In genomic region chr5:23419616-23420170, GRCm38 (mm10) we compare ENCODE assay signal across 9 mouse cellular contexts. TPM values are rescaled to one million over a fixed set of nuclear protein-coding genes. Genes with fewer than 3 reads are reported as not detected.
DNase-seq lines count a peak whose midpoint lies in the region; ATAC-seq and TF ChIP-seq lines count a peak whose summit lies in the region.
"Had no signal": no experiment of that assay in that cellular context is flagged by ENCODE, and none has a peak within 500 bp of the region (broad histone marks: within the 10 kb centered on the region; RNA-seq: fewer than 3 reads in every experiment).

No protein-coding gene starts in this region.

- no peaks in the 10 kb centered on the region for H3K27me3 ChIP-seq in heart, embryonic 12.5 days (replicated peaks)
- H3K27me3 ChIP-seq in MEL (ENCODE audit: control insufficient read depth in 1 of 2, insufficient read depth in 2 of 2, low read length in 2 of 2): no peaks in the 10 kb centered on the region
- H3K27me3 ChIP-seq in hindbrain, embryonic 14.5 days (ENCODE audit: control insufficient read depth, insufficient read depth, low read length): no peaks in the 10 kb centered on the region
- no peaks in the 10 kb centered on the region for H3K27me3 ChIP-seq in midbrain, embryonic 12.5 days

- no peaks in the 10 kb centered on the region for H3K9me3 ChIP-seq in heart, embryonic 12.5 days (replicated peaks)
- H3K9me3 ChIP-seq in MEL (replicated peaks; ENCODE audit: insufficient read depth, low read length): no peaks in the 10 kb centered on the region
- H3K9me3 ChIP-seq in hindbrain, embryonic 14.5 days (ENCODE audit: control insufficient read depth, low read length): no peaks in the 10 kb centered on the region
- no peaks in the 10 kb centered on the region for H3K9me3 ChIP-seq in midbrain, embryonic 12.5 days

- H3K4me1 ChIP-seq in heart, embryonic 12.5 days (replicated peaks): peaks cover 59% of the 10 kb centered on the region
- H3K4me1 ChIP-seq in MEL (ENCODE audit: control insufficient read depth in 1 of 2, insufficient read depth in 2 of 2, low read length in 2 of 2): peaks cover 5 to 10% of the 10 kb centered on the region in 2 experiments; a peak in 3 of 4 replicates
- peaks cover 46% of the 10 kb centered on the region for H3K4me1 ChIP-seq in hindbrain, embryonic 14.5 days (replicated peaks; ENCODE audit: control insufficient read depth, insufficient read depth, low read length)
- H3K4me1 ChIP-seq in midbrain, embryonic 12.5 days: peaks cover 58% of the 10 kb centered on the region

- no peak for TF ChIP-seq POLR2A in MEL (IDR thresholded peaks at IDR 0.05; ENCODE audit: control insufficient read depth in 1 of 2, insufficient read depth in 1 of 2, low read depth in 1 of 2, low read length in 2 of 2, poor library complexity in 1 of 2)

- peaks cover 13% of the 10 kb centered on the region for H3K79me2 ChIP-seq in MEL (ENCODE audit: control insufficient read depth, insufficient read depth, low read length, poor library complexity)

- ATAC-seq in heart, embryonic 12.5 days (ENCODE audit: insufficient number of reproducible peaks, low FRiP score): no peak
- no peak for ATAC-seq in hindbrain, embryonic 14.5 days (ENCODE audit: low FRiP score)
- ATAC-seq in midbrain, embryonic 12.5 days (ENCODE audit: low FRiP score, low read depth): no peak

- peak overlapping the region; percentile 79 for H3K9ac ChIP-seq in heart, embryonic 12.5 days
- no peak overlapping the region for H3K9ac ChIP-seq in MEL (ENCODE audit: control insufficient read depth, low read depth, low read length, poor library complexity, severe bottlenecking)
- peak overlapping the region; percentile 73 for H3K9ac ChIP-seq in hindbrain, embryonic 14.5 days
- no peak overlapping the region for H3K9ac ChIP-seq in midbrain, embryonic 12.5 days (replicated peaks)

- no peak for TF ChIP-seq RAD21 in MEL (IDR thresholded peaks at IDR 0.05; ENCODE audit: low read depth, low read length)

- DNase-seq in heart, postnatal 10 days: no peak
- DNase-seq in MEL (ENCODE audit: low read depth, low spot score): no peak
- no peak for DNase-seq in hindbrain, embryonic 14.5 days (ENCODE audit: low spot score)
- no peak for DNase-seq in urinary bladder, postnatal 4 days (ENCODE audit: low spot score in 2 of 2)
- DNase-seq in cerebellum, postnatal 10 days: no peak
- DNase-seq in adrenal gland, postnatal 25 days: no peak
- DNase-seq: left cerebral cortex, postnatal 4 days had no signal

- H3K4me3 ChIP-seq in heart, embryonic 12.5 days: peak overlapping the region; percentile 64; the same call in 1 of the 2 replicates
- no peak overlapping the region for H3K4me3 ChIP-seq in MEL (ENCODE audit: control insufficient read depth in 1 of 2, insufficient read depth in 1 of 2, low read depth in 2 of 2, low read length in 2 of 2)
- no peak overlapping the region for H3K4me3 ChIP-seq in hindbrain, embryonic 14.5 days (replicated peaks; ENCODE audit: low read length)
- peak overlapping the region; percentile 50; the same call in 1 of the 2 replicates for H3K4me3 ChIP-seq in midbrain, embryonic 12.5 days

- no peak for TF ChIP-seq CTCF in MEL (IDR thresholded peaks at IDR 0.05 in 2 of 3, conservative IDR thresholded peaks at IDR 0.05 in 1 of 3; ENCODE audit: control insufficient read depth in 1 of 3, insufficient read depth in 1 of 3, low read depth in 2 of 3, low read length in 3 of 3, poor library complexity in 1 of 3, severe bottlenecking in 1 of 3)

- H3K4me2 ChIP-seq in heart, embryonic 12.5 days: peak overlapping the region; percentile 92
- peak overlapping the region; percentile 59 for H3K4me2 ChIP-seq in hindbrain, embryonic 14.5 days (replicated peaks)
- peak overlapping the region; percentile 68 for H3K4me2 ChIP-seq in midbrain, embryonic 12.5 days (replicated peaks)

- 36% methylated on average over 7 of the region's 7 CpGs for WGBS in heart, embryonic 12.5 days
- WGBS in hindbrain, embryonic 14.5 days: 37% methylated on average over 7 of the region's 7 CpGs
- 31% methylated on average over 7 of the region's 7 CpGs for WGBS in midbrain, embryonic 12.5 days

- intact Hi-C loops in heart, postnatal 10 days (cut with DNase I): loop anchor here (1.0 to 10.0 kb wide), 3 partner anchors 9 to 235 kb away; no protein-coding TSS in a partner anchor

- H3K27ac ChIP-seq in heart, embryonic 12.5 days (ENCODE audit: poor library complexity, severe bottlenecking): peak overlapping the region; percentile 90
- no peak overlapping the region for H3K27ac ChIP-seq in MEL (ENCODE audit: control insufficient read depth, low read depth, low read length)
- peak overlapping the region; percentile 95 for H3K27ac ChIP-seq in hindbrain, embryonic 14.5 days
- peak overlapping the region; percentile 94 for H3K27ac ChIP-seq in midbrain, embryonic 12.5 days (replicated peaks)

- peaks cover 15% of the 10 kb centered on the region for H3K36me3 ChIP-seq in heart, embryonic 12.5 days
- H3K36me3 ChIP-seq in MEL (ENCODE audit: control insufficient read depth in 1 of 2, insufficient read depth in 2 of 2, low read length in 2 of 2): peaks cover 10 to 22% of the 10 kb centered on the region in 2 experiments
- H3K36me3 ChIP-seq in hindbrain, embryonic 14.5 days (replicated peaks; ENCODE audit: control insufficient read depth, insufficient read depth): peaks cover 22% of the 10 kb centered on the region
- peaks cover 21% of the 10 kb centered on the region for H3K36me3 ChIP-seq in midbrain, embryonic 12.5 days

- no peak for TF ChIP-seq EP300 in MEL (IDR thresholded peaks at IDR 0.05; ENCODE audit: low read depth in 1 of 2, low read length in 2 of 2)

TF ChIP-seq in MEL, 35 proteins besides CTCF, POLR2A, EP300 and RAD21:
- TF ChIP-seq CHD1 (IDR thresholded peaks at IDR 0.05; ENCODE audit: low read depth, low read length): no peak
- TF ChIP-seq MAFK (IDR thresholded peaks at IDR 0.05; ENCODE audit: borderline replicate concordance, low read depth, low read length): no peak
- no peak for TF ChIP-seq ETS1 (IDR thresholded peaks at IDR 0.05; ENCODE audit: low read depth, low read length)
- no peak for TF ChIP-seq GATA1 (IDR thresholded peaks at IDR 0.05; ENCODE audit: low read depth, low read length)
- TF ChIP-seq ZC3H11A (IDR thresholded peaks at IDR 0.05; ENCODE audit: low read depth, low read length): no peak
- TF ChIP-seq BHLHE40 (IDR thresholded peaks at IDR 0.05; ENCODE audit: borderline replicate concordance, low read depth, low read length): no peak
- no peak for TF ChIP-seq USF1 (IDR thresholded peaks at IDR 0.05; ENCODE audit: low read depth, low read length)
- TF ChIP-seq POLR2AphosphoS5 (IDR thresholded peaks at IDR 0.05; ENCODE audit: borderline replicate concordance, low read depth, low read length): no peak
- TF ChIP-seq MAX (IDR thresholded peaks at IDR 0.05; ENCODE audit: low read length): no peak
- TF ChIP-seq NELFE (IDR thresholded peaks at IDR 0.05; ENCODE audit: low read depth, low read length): 0 out of 2 replicates have a peak, but pooled peaks have one; percentile 24
- TF ChIP-seq ZMIZ1 (IDR thresholded peaks at IDR 0.05; ENCODE audit: low read depth, low read length): peak; percentile 62
- no peak for TF ChIP-seq UBTF (IDR thresholded peaks at IDR 0.05; ENCODE audit: borderline replicate concordance, insufficient read depth, low read depth, low read length)
- TF ChIP-seq POLR2AphosphoS2 (IDR thresholded peaks at IDR 0.05; ENCODE audit: low read length): peak; percentile 60; the same call in 1 of the 2 replicates
- TF ChIP-seq CHD2 (IDR thresholded peaks at IDR 0.05; ENCODE audit: low read length): no peak; the same call in none of the 2 replicates

RNA-seq across cellular contexts. Expression of gene Kmt2e, which starts 14.5 kb away (rescaled TPM):
- 69.2 and 73.6 TPM in 2 replicates for polyA plus RNA-seq in heart, embryonic 12.5 days (2016; fragmentation: Nextera tagmentation; extraction: Ambion mirVana)
- total RNA-seq in heart, postnatal 10 days (2021): 10 to 100 TPM; 57.9 to 66.5 TPM
- 16.2 and 21.5 TPM in 2 replicates for total RNA-seq in MEL (2012; rRNA removed)
- polyA plus RNA-seq in MEL (2012; ENCODE audit: insufficient read depth in 1 of 2, insufficient read length in 2 of 2, low read depth in 1 of 2, low replicate concordance in 2 of 2, missing spikeins in 1 of 2): 10 to 100 TPM; 29.3 to 75.6 TPM
- 118 and 128 TPM in 2 replicates for polyA plus RNA-seq in hindbrain, embryonic 14.5 days (2014; fragmentation: Nextera tagmentation; extraction: Ambion mirVana)
- polyA plus RNA-seq in midbrain, embryonic 12.5 days (2016; fragmentation: Nextera tagmentation; extraction: Ambion mirVana): 143 and 144 TPM in 2 replicates
- 77.2 and 90.2 TPM in 2 replicates for total RNA-seq in adrenal gland, postnatal 25 days (2021)

Comparison
In these comparisons a context has a peak if more than half of its experiments do, and no peak if none do; other contexts are left out.
1. H3K4me3 ChIP-seq: peak in heart, embryonic 12.5 days (single experiment) and midbrain, embryonic 12.5 days (single experiment); none in MEL (0 of 2) and hindbrain, embryonic 14.5 days (single experiment).
2. H3K9ac ChIP-seq: peak in heart, embryonic 12.5 days (single experiment) and hindbrain, embryonic 14.5 days (single experiment); none in MEL (single experiment) and midbrain, embryonic 12.5 days (single experiment).
3. Peak in every context shown above with its lines, with median percentiles within 50 percentile points of each other: H3K4me2 ChIP-seq.